Mouse (Mus musculus) NIH3T3 (cell line): ENCODE measurements around the gene Cdc14b.
"Not testable (repeated sequence)": the region's sequence is repeated elsewhere in the genome, so short reads cannot be mapped to it uniquely, and the experiment has no call there.

Experiments
- DNase-seq: peaks from one replicate; pipeline ENCODE4 v3.0.0-alpha.2; 2012; ENCODE audit warnings: low read depth

Cdc14b gene

DNA sequence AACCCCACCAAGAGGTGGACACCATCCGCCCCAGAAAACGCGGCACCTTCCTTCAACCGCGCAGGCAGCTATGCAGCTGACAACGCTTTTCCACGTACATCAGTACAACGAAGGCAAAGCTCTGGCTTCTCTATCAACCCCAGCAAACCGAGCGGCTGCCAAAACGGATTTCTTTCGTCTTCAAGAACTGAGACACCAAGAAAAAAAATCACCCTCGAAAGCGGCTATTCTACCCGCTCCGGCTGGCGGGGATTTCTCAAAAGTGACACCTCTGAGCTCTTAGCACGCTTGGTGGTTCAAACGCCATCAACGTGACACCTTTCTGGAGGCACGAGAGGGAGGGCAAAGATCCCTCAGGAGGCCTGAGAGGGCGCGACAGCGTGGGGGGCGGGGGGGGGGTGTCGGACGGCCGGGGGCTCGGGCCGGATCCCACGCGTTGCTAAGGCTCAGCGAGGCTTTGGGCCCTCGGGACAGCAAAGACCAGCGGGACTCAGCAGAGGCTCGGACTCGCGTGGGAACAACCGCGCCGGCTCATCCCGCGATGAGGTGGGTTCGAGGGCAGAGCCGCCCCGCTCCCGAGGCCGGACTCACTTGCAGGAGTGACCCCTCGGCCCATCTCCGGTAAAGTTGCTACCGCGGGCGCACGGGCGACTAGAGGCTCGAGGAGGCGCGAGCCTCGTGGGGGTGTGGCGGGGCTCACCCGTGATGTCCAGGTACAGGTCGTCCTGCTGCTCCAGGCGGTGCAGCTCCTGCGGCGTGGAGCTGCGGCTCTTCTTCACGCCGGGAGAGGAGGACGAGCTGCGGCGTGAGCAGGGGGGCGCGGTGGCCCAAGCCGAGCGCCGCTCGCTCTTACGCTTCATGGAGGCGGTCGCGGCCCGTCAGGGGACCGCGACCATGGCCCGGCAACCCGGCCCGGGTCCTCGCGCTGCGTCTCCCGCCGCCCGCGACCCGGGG, 922 bp downstream of the Cdc14b start:
- peak; percentile 46 for DNase-seq

DNA sequence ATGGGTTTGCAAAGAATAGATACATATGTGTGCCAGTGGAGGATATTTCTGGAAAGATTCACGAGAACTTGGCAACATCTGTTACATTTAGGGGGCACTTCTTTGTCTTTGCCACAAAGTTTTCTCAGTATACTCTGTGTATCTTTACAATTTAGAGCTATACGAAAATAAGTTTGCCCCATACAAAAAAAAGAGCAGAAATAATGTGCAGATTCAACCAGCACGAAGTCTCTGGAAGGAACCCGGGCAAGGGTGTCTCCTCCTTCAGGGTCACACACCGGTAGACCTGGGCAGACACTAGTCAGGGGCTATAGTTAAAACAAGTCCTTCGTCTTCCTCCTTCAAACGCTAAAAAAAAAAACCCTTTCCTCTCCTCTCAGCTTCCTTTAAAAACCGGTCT, 1.7 kb downstream of the Cdc14b start:
- no peak for DNase-seq

DNA sequence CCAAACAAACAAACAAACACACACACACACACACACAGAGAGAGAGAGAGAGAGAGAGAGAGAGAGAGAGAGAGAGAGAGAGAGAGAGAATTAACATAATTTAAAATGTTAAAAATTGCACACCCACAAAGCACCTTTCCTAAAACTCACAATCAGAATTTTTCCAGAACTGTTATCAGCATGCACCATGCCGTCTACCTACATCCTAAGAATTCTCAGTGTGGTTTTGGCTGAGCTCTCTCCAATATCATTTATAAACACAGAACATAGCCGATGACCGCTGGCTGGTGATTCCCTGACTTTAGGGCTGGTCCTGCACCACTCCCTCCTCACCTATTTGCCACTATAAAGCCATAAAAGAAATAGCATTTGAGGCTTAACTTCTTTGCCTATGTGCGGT, 6.7 kb downstream of the Cdc14b start:
- no peak for DNase-seq

DNA sequence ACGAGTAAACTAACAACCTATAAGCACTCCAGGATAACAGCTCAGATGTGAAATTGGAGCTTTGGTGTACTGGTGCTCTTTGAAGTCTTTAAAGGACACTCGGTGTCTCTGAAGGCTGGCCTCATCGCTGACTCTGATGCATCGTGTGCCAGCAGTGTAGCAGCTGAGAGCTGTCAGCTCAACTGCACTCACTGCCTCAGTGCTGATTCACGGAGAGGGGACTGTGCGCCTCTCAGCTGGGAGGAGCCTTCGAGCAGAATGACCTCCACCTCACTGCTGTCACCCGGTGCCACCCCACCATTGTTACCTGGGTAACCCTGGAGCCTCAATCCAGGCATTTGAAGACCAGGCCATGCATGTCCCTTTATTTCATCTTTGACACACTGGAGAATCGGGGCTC, 7.9 kb downstream of the Cdc14b start:
- DNase-seq: no peak

DNA sequence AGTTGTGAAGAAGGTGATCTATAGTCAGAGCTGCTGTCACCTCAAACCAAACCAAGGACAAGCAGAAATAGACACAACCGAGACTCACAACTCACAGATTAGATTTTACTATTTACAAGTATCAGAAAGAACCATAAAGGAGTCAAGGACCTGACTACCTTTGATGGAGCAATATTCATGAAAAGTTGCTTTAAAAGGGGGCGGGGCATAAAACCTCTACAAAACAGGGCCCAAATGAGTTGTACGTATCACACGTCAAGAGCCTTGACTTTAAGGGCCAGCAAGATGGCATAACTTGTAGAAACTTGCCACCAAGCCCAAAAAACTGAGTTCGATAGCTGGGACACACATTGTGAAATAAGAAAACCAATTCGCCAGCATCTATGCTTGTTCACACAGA, 10.5 kb downstream of the Cdc14b start:
- DNase-seq: no peak

DNA sequence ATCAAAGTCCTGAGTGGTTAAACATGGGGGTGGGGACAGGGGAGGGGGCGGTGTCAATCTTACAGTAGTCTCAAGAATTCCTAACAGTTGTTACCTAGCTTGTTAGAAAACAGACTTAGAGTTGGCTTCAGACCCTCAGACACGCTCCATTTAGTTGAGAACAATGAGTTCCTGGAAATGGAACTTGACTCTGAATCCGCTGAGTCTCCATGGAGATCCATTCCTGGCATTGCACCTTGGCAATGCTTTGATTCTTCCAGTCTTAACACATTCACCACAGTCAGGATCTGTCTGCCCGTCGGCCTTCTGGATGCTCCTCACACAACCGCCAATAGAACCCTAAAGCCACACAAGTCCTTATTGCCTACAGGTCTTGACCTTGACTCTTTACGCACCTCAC, 15.2 kb downstream of the Cdc14b start:
- DNase-seq: no peak

DNA sequence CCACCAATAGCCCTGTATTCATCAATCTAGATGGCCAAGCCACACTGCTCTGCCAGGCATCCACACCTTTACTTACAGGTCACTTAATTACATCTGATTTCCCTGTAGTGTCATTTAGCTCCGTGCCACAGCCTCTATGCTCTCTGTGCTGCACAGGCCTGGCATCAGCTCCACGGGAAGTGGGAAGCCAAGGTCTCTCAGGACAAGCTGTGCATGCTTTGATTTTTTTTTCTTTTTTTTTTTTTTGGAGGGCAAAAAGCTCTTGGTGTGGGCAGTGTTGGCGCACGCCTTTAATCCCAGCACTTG, 16.6 kb downstream of the Cdc14b start:
- DNase-seq: no peak

DNA sequence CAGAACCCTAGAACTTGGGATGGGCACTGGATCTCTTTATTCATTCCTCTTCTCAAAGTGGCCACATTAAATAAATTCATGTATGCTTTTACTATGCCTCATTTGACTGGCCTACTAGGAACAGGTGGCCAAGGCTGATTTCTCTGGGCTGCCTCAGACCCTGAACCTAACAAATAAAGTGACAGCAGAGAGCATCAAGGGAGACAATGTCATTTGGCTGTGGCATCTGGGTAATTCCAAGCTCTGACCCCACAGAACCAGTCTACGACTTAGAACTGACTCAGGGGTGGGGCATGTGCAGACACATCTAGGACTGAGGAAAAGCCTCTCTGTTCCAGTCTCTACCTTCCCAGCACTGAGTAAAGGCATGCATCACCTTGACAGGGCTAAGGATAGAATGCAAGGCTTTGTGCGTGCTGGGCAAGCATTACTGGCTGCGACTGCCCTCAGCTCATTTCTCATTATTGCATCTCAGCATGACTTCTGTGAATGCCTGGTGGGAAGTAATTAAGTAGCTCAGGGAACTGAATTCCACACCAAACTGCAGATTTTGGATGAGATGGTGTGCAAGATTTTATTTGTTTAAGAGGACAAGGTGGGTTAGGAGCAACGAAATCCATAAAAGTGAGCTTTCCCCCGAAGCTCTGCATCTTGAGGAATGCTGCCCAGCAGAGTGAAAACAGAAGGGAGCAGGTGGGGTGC, 17.1 kb downstream of the Cdc14b start:
- no peak for DNase-seq

DNA sequence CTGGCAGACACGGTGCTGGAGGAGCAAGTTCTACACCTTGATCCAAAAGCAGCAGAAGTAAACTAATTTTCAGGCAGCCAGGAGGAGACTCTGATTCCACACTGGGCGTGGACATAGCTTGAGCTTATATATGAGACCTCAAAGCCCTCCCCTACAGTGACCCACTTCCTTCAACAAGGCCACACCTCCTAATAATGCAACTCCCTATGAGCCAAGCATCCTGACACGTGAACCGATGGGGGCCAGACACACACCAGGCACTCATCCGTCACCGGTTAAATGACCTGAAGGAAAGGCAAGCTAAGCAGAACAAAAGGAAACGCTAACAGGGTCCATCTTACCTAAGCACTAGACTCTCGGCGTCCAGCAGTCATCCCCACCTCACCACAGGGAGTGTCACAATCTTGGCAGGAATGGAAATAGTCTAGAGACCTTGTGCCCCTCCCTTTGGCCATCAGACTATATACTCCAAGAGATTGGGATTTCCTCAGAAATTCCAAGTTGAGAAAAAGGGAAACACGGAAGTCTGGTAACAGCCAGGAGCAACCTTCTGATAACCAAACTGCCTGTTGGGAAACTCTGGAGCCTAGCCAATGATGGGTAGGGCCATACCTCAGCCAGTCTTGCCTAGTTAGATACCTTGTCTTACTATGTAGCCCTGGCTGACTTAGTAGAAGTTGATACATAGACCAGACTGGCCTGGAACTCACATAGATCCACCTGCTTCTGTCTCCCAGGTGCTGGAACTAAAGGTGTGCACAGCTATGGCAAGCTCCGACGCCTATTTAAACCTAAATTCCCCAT, 17.9 kb downstream of the Cdc14b start:
- DNase-seq: no peak

DNA sequence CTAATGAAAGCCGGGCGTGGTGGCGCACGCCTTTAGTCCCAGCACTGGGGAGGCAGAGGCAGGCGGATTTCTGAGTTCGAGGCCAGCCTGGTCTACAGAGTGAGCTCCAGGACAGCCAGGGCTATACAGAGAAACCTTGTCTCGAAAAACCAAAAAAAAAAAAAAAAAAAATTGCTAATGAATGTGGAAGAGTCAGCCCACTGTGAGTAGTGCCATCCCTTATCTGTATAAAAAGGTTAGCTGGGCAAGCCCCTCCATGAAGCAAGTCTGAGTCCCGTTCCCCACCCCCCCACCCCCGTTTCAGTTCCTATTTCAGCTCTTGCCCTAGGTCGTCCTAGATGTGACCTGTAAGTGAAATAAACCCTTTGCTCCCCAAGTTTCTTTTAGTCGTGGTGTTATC, 20.9 kb downstream of the Cdc14b start:
- DNase-seq: not testable (repeated sequence)

DNA sequence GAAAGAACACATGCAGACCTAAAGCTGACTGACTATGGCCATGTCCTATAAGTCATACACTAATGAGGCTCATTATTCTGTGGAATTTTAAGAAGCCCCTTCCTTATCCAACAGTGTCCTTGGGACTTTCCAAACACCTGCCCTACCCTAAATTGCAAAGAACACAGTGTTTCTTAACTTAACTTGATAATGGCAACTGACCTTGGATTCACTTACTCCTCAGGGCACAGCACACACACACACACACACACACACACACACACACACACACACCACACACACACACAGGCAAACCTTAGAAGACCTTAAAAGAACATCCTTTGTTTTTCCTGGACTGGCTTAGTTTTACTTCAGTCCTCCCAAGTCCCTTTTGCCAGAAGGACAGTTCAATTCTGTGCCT, 21.4 kb downstream of the Cdc14b start:
- no peak for DNase-seq

DNA sequence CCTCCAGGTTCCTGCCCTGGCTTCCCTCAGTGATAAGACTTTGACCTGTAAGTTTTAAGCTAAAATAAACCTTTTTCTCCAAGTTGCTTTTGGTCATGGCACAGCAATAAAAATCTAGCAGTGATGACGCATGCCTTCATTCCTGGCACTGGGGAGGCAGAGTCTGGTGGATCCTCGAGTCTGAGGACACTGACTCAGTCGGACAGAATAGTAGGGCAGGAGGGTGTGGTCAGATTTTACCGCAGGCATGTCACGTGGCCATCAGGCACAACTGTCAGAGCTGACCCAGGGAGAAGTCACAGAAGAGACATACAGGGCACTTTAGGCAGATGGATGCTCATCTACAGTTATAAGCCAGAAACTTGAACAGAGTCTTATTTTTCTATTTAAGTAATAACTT, 22.9 kb downstream of the Cdc14b start:
- peak; percentile 77 for DNase-seq

DNA sequence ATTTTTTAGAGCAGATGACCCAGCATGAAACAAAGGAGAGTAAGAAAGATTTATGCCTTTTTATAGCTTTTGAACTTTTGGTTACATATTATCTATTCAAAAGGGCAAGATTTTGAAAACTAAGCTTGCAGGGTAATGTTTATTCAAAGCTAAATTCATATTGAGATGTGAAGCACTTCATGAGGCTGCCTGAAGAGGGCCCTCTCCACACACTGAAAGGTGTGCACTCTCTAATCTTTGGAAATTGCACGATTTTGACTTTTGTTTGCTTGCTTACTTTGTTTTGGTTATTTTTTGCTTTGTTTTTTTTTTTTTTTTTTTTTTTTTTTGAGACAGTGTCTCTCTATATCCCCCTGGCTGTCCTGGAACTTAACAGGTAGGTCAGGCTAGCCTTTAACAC, 24.7 kb downstream of the Cdc14b start:
- peak; percentile 8 for DNase-seq

DNA sequence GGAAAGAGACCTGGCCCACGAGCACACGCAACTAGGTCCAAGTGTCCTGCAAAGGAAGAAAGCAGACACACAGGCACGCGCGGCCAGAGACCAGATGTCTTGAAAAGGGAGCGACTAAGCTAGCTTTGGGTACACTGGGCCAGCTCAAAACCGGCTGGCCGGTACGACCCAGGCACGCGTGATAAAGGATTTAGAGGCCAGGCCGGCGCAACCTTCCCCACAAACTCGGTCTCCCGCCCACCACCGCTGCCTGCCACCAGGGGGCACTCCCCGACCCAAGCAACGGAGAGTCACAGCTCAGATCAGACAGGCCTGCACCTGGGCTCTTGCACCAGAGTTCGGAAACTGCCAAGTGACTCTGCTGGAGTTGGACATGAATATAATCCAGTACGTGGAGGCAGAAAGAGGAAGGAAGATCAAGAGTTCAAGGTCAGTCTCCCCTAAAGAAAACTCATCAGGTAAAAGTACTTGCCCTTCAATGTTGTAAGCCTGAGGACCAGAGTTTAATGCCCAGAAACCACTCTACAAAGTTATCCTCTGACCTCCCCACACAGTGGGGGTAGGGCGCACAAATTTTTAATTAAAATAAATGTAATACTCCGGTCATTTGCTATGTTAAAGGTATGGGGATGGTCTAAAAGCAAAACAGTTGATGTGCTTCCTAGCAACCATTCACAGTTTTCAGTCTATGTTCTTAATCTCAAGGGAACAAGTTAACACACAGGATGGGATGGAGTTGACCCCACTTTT, 26.1 kb downstream of the Cdc14b start:
- DNase-seq: peak; percentile 9

DNA sequence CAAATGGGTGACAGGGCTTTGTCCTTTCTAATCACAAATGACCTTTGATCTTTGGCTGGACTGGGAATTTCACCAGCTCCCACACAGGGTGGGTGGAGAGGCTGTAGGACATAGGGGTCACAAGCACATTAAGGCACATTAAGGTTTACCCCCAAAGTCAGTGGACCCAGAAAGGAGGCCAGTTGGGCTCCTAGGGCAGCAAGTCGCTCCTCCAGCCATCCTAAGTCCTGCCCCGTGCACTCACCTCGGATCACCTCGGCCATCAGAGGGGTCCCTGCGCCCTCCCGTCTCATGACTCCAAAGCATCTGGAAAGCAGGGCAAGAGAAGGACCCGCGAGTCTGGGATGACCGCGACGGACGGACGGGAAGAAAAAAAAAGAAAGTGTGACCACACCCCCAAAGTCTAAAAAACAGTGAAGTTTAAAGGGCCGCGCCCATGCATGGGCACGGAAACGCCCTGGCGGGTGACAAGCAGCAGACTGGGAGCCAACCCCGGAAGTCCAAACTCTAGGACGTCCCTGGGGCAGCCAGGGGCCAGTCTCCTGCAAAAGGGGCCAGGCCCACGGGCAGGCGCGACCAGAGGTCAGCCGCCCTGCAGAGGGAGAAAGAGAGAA, 26.8 kb downstream of the Cdc14b start:
- DNase-seq: no peak

DNA sequence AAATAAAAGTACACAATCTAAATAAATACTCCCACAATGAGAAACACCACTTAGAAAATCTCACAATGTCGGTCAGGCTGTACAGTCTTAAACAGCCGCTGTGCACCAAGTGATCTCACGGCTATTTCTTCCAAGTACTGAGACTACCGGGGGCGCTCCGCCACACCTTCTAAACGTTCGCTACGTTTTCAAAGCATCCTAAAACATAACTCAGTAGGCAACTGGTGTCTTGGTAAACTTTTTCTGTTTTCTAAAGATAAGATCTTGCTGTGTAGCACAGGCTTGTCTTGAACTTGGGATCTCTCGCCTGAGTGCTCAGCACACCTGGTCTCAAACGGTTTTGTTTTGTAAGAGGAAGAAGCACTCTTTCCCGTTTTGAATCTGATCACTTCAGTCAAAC, 29.0 kb downstream of the Cdc14b start:
- no peak for DNase-seq

DNA sequence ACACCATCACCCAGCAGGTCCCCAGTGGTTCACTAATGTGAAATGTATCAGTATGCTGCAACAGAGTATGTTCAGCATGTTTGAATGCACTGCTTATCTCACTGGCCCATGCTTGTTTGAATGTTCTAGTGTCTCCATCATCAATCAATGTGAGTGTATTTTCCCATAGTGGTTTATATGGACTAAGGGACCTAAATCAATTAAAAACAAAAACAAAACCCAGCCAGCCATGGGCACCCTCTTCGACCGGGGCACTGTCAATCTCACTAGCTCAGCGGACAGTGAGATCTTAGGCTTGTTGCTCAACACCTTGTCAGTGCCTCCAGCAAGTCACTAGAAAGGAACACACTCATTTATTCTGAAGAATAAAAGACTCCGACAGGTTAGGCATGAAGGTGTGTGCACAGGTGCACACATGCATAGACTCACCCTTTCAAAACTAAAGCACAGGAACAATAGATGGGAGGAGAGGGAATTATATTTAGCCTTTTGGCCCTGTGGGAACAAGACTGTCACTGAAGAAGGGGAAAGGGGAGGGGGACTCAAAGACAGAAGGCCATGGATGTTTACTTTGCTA, 30.3 kb downstream of the Cdc14b start:
- DNase-seq: no peak

DNA sequence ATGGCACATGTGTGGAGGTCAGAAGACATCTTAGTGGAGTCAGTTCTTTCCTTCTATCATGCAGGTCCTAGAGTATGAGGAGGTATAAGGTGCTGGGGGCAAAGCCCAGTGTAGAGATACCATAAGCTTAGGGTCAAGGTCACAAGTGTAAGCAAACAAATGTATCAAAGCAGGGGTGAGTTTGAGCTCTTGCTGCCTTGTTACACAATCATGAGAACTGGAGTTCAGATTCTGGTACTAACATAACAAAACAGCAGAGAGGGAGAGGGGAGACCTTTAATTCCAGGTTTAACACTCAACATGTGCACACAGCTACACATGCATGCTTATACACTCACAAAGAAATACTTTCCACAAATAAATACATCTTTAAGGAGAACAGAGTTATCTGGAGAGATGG, 32.4 kb downstream of the Cdc14b start:
- no peak for DNase-seq

DNA sequence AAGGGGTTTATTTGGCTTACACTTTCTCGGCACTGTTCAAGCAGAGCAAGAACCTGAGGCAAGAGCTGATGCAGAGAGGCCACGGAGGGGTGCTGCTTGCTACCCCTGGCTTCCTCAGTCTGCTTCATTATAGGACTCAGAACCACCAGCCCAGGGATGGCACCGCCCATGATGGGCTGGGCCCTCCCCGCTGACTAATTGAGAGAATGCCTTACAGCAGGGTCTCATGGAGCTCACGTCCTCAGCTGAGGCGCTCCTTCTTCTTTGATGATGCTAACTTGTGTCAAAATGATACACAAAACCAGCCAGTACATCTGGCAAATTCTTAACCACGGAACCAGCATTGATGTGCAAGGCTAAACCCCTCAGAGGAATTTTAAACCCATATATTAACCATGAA, 34.5 kb downstream of the Cdc14b start:
- no peak for DNase-seq

DNA sequence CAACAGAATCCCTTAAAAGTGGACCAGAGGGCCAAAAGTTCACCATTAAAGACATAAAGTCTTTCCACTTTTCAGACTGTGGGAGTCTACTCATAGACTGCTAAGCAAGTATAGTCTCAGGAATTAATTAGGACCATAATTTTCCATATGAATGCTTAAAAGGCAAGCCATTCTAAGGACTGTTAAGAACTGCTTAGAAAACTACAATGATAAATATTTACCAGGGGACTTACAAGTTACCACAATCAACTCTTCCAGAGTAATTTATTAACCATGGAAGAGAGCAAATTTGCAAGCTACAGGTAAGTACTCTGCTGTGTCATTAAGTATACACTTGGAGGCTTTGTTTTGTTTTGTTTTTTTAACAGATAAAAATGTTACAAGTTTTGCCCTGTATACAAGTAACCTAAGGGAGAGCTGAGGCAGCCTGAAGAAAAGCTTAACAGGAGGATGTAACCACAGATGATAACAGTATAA, 37.4 kb downstream of the Cdc14b start:
- no peak for DNase-seq

DNA sequence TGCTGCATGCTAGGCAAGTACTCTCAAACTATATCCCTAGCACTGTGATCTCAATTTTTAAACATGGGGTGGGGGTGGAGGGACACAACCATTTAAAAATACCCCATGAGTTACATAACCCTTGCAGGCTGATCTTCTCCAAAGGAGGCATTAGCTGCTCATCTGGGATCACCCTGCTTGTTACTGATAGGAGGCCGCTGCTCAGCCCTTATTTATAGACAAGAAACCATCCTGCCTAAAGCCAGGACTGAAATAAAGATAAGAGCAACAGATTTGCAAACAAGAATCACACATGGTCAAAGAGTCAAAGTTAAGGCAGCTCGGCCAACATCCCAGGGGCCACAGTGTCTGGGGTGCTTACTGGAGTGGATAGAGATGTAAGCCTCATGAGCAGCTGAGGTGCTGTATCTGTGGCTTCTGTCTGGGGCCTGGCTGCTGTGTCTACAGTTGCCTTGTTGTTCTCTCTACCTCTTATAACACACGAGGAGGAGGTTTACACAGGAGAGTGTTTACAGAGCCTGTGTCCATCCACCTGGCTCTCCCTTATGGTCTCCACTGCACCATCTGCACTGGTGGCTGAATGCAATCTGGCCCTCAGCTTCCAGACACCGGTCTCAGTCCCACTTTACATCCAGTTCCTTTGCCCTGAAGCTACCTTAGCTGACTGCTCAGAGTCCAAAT, 38.0 kb downstream of the Cdc14b start:
- no peak for DNase-seq
